Mouse (Mus musculus): Measurements from ENCODE around the gene Rdh16f2. TPM values are rescaled to one million over a fixed set of nuclear protein-coding genes. Genes with fewer than 3 reads are reported as not detected.
"Not testable (repeated sequence)": the region's sequence is repeated elsewhere in the genome, so short reads cannot be mapped to it uniquely, and the experiment has no call there.

Rdh16f2 gene
- total RNA-seq, 2 experiments from 2014 or later = not detected

DNA sequence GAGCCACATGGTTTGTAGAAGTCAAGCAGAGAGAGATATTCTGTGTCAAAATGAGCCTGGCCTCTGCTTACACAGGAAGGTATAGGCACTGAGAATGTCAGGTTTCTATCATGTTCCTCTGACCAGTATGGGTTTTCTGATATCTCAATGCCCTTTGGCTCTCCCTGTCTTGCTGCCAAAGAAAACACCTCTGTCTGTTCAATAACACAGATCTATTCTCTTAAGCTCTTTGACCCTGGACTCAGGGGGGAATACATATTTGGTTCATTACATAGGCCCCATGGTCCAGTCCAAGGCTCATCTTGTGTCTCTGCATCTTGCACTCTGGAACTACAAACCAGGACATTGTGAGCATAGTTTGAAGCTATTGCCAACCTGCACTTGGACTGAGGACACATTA, 22.3 kb downstream of the Rdh16f2 start, which contains the start of gene Rdh7:
Gene Rdh7, minus strand, starts transcription at position 213 of the 400 bp plus-strand sequence.
- DNase-seq (ENCODE audit: low spot score in 2 of 2) = no peak

DNA sequence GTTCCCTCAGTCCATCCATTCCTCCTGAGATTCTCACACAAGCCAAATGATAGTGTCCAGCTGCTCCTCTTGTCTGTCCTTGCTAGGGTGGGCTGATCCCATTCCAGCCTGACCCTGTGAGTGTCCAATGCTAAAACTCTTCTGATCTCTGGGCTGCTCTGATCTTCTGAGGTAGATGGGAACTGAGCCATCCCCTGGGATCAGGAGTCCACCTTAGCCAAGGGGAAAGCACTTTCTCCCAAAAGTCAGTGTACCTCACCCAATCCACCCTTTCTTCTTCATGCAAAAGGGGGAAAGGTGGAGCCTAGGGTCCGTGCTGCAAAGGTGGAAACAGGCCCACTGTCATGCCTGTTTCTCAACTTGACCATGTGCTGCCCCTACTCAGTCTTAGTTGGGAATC, 25.2 kb downstream of the Rdh16f2 start:
- no peak for DNase-seq (ENCODE audit: low spot score in 2 of 2)

DNA sequence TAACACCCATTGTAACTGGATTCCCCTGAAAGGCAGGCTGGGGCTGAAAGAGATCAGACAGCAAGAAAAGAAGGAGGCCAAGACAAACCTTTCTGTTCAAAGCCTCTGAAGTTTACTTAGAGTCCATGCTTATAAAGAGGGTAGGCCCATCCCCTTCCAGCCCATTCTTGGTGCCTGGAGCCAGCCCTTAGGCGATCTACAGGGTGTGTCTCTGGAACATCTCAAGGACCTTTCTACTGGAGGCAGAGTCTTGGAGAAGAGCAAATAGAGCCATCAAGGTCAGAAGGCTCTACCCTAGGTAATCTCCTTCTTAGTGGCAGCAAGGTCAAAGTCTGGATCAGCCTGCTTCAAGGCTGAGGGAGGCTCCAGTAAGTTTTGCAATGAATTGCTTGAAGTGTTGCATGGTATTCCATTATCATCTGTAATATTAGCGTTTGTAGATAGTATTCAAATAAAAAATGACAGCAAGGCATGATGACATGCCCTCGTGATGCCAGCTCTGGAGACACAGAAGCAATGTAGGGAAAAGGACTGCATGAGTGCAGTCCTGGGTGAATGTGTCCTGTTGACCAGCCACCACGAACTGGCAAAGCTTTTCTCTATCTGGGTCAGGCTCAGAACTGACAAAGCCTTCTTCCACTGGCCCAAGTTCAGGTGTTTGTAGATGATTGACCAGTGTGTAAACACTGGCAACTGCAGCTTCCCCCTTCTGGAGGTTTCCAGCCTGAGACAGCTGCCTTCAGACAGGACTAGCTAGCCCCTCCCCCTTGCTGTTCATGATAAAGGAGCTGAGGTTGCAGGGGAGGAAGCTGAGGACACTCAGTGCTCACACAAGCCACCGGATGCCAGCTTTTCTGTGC, 27.1 kb downstream of the Rdh16f2 start:
- DNase-seq (ENCODE audit: low spot score in 2 of 2) = not testable (repeated sequence)

DNA sequence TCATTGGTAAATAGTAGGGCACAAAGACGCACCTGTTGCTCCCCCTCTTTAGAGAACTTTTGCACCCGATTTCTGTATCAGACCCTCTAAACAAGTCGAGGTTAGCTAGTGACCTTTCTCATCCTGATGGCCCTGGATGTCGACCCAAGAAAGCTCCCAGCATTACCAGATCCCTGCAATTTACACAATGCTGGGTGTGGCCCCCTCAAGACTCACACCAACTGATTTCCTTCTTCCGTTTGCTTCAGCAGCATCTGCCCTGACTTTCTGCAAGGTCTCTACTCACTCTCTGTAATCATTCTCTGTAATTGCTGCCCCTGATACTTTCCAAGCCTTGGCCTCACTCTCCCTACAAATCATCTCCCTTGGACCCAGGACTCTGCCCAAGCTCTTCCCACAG, 30.4 kb downstream of the Rdh16f2 start:
- DNase-seq (ENCODE audit: low spot score in 2 of 2) = no peak

DNA sequence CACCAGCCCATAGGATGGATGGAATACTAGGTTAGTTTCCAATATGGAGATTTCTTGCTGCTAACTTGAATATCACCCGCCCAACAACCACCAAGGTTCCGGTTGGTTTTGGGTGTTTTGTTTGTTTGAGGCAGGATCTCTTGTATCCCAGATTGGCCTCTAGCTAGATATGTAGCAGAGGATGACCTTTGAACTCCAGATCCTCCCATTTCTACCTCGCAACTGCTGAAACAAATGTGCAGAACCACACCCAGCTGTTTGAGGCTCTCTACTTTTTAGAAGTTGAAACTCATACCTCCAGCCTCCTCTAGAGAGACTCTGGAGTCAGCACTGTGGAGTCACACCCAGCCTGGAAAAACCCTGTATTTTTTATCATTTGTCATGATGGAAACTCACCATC, 31.2 kb downstream of the Rdh16f2 start:
- DNase-seq (ENCODE audit: low spot score in 2 of 2) = no peak

DNA sequence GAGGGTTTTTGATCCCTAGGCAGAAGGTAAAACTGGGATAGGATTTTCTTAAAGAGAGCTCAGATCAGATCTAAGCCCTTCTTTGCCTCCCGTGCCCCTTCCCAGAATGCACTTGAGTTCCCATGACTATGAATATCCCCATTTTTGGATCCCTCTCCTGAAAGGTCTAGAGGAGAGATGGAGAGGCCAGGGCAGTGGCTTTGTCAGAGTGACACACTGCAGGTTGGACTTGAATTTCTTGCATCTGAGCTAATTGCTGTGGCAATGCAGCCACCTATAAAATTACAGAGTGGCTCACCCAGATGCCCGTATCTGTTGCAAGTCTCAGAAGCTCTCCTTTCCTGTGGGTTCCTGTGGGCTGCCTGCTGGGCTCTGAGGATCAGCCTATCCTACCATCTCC, 31.9 kb downstream of the Rdh16f2 start, which contains the start of gene Sdr9c7:
Gene Sdr9c7, plus strand, starts transcription at position 301 of the 400 bp plus-strand sequence.
- no peak for DNase-seq (ENCODE audit: low spot score in 2 of 2)

DNA sequence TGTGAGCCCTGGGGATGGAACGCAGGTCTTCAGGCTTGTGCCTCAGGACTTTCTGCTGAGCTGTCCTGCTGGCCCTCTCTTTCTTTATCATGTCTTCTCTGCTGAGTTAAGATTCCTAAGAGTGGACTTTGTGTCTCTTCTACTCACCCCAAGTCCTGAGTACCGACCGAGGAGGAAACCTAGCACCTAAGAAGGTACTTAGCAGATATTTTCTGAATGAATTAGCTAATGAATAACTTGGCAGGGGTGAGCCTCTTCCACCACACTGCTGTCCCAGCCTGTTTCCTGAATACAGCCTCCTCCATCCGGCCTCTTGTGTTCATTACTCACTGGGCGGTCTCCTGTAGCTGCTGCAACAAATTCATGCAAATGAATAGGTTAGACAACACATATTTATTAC, 33.5 kb downstream of the Rdh16f2 start:
- no peak for DNase-seq (ENCODE audit: low spot score in 2 of 2)

DNA sequence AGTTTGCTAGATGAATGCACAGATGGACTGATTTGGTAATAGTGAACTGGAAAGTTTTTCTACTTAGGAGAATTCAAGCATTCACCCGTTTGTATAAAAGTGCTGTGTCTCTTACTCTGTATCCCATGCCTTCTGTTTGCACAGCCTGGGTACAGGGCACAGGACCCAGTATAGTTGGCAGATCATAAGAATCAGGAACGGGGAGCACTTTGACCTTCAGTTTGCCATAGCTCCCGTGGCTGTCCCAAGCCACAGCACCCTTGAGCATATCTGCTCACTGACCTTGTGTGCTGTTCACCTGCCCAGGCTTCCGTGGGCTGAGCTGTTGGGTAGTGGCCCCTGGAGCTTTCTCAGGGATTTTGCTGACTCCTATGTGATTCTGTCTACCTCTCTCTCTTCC, 35.5 kb downstream of the Rdh16f2 start:
- no peak for DNase-seq (ENCODE audit: low spot score in 2 of 2)

DNA sequence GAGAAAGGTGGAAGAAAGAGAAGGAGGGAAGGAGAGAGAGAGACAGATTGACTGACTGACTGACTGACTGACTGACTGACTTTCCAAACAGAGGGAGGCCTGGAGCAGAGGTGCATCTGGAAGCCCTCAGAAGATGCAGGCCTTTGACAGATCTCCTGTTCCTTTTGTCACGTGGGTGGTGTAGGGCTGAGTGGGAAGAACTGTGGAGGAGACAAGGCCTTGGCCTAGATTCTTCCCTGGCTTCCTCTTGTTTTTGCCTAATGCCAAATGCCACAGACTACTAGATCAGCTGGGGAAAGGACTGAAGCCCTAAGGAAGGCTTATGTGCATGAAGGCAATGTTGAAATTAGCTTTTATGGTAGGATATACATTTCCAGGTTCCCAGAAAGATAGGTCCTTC, 36.8 kb downstream of the Rdh16f2 start:
- no peak for DNase-seq (ENCODE audit: low spot score in 2 of 2)

DNA sequence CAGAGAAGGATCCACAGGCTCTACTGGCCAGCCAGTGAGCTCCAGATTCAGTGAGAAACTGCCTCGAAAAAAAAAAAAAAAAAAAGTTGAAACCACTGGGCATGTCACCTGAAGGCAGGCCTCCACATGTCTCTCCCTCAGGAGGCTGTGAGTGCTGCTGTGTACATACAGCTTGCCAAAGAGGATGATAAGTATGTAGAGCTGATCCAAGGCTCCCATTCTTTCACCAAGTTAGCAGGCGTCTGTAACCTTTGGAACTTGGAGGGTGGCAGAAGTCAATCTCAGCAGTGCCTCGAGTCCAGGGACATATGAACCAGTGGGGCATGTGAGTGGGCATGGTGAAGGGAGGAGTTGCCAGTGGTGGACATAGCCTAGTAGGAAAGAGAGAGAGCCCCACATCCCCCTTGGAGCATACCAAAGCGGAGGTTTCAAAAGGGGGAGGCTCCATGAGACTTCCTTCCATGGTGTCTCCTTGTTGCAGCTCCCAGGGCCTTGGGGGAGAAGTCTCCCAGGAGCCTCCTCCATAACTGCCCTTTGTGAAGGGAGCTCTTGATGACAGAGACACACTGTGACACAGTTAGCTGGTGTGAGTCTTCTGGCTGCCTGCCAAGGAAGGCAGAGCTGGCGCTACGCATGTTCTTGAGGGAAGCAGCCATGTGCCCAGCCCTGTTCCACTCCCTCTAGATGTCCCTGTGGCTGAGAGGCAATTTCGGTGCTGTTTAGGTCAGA, 38.6 kb downstream of the Rdh16f2 start:
- no peak for DNase-seq (ENCODE audit: low spot score in 2 of 2)

DNA sequence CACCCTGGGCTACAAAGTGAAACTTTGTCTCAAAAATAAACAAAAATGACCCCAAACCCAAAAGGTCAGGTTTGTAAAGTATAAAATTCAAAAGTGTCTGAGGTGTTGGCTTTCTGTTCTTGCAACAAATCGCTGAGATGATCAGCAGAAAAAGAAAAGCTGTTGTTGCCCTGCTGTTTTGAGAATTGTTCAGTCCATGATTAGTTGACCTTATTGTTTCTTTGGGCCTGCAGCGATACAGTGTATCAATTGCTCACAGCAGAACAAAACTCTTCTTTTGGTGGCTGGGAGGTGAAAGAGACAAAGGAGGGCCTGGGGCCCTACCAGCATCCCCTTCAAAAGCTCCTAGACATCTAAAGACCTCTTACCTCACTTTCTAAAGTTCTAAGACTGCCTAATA, 39.9 kb downstream of the Rdh16f2 start:
- no peak for DNase-seq (ENCODE audit: low spot score in 2 of 2)

DNA sequence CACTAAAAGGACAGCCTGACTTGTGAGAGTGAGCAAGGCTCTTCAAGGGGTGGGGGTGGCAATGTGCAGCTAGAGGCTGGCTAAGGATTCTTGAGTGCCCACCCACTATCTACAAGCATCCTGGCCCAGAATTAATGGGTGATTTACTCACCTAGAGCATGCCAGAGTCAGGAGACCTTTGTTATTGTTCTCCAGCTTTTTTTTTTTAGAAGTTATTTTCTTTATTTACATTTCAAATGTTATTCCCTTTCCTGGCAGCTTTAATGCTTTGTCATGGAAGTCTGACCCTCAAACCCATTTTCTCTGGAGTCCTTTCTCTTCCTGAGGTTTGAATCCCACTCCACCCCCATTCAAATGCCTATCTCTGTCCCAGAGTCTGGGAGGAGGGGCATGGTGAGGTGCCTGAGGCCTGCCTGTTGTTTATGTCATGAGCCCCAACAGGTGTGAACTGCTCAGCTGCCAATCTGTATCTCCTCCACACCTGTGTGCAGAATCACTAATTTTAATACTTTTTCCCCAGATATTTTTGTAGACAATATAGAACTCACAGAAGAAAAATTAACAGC, 41.2 kb downstream of the Rdh16f2 start:
- no peak for DNase-seq (ENCODE audit: low spot score in 2 of 2)

DNA sequence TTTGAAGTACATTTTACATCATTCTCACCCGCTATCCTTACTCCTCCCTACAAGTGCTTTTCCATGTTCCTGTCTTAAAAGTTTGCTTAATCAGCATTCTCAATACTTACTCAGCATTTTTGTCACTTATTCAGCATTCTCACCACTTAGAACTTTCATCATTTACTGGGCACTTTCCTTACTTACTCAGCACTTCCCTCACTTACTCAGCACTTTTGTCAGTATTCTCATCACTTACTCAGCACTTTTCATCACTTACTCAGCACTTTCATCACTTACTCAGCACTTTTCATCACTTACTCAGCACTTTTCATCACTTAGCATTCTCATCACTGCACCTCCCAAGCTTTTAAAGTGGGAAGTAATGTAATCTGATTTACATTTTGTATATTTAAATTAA, 49.3 kb downstream of the Rdh16f2 start:
- DNase-seq (ENCODE audit: low spot score in 2 of 2) = no peak

DNA sequence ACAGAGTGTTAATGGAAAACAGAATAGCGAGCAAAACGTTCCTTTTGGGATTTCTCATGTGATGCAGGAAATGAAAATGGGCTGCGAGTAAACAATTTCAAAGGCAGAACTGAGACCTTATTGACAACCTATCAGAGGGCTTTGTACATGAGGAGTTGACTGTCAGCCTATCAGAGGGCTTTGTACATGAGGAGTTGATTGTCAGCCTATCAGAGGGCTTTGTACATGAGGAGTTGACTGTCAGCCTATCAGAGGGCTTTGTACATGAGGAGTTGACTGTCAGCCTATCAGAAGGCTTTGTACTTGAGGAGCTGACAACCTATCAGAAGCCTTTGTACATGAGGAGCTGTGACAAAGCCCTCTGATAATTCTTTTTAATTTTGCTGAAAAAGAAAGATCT, 50.9 kb downstream of the Rdh16f2 start:
- DNase-seq (ENCODE audit: low spot score in 2 of 2) = not testable (repeated sequence)

DNA sequence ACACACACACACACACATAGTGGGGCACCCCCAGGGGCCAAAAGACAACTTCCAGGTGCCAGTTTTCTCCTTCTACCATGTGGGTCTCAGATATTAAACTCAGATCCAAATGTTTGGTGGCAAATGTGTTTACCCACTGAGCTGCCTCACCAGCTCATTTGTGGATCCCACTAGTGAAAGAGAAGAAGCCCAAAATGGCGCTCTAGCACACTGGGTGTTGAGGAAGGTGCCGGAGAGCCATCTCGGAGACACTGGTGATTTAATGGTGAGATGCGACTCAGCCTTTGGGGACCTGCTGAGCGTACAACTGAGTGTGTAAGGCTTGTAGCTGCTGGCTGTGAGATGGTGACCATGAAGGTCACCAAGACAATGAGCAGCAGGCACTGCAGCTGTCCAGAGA, 51.4 kb downstream of the Rdh16f2 start:
- no peak for DNase-seq (ENCODE audit: low spot score in 2 of 2)

DNA sequence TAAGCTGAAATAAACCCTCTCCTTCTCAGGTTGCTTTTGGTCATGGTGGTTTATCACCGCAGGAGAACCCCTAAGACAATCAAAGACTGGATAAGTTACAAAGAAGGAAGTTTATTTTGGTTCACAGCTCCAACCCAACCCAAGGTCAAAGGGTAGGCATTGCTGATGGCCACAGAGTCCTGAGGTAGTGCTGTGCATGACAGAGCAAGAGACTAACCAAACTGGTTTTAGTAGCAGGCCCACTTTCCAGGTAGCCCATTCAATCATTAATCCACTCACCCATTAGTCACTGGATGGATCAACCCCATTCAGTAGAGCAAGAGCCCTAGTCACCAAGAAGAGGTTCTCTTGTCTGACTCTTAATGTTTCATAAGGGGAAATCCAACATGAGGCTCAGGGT, 56.0 kb downstream of the Rdh16f2 start:
- no peak for DNase-seq (ENCODE audit: low spot score in 2 of 2)

DNA sequence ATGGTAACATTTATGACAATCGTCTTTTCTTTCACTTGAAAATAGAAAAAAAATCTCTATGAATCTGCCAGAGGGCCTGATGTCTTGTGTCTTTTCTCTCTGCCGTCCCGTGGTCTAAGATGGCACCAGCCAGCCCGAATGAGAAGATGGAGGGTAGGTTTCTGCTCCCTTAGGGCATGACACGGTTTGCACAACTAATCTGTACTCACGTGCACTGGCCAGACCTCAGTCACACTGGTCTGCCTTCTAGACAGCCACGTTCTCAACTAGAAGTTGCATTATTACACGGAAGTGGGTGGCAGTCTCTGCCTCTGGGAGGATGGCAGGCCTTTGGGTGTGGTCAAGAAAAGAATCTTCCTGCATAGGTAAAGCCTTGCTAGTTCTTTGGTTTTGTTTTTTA, 56.8 kb downstream of the Rdh16f2 start:
- no peak for DNase-seq (ENCODE audit: low spot score in 2 of 2)

DNA sequence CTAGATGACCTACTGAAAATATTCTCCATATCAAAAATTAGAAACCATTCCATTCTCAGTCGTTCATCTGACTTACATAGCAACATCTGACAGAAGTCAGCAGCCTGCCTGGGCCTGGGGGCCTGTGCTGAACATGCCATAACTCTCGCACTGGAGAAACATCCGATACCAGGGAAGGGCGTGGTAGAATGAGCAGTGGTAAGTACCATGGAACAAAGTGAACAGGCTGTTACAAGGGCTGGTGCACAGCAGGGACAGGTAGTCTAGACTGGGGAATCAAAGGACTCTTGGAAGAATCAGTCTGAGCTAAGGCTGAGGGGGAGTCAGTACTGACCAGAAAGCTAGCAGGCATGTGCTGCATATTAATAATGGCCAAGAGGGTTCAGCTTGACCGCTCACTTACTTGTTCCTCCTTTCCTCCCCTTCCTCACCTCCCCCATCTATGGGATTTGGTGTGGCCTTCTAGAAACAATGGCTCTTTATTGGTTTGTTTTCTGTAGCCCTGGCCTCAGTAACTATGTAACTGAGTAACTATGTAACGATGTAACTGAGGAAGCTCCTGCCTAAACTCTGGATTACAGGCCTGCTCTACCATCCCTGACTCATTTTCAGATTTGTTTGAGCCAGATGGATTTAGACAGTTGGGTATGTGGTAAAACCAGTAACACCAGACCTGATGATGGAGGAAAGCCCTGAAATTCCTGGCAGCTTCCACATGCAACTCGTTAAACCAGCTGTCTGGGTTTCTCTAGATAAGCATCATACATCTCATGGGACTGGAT, 58.5 kb downstream of the Rdh16f2 start:
- DNase-seq (ENCODE audit: low spot score in 2 of 2) = peak; percentile 47 to 90

Data from layer of hippocampus, postnatal 14 days (tissue).